Mouse (Mus musculus) heart, embryonic 13.5 days (tissue): ENCODE results near the gene Borcs5. TPM values are rescaled to one million over a fixed set of nuclear protein-coding genes. Genes with fewer than 3 reads are reported as not detected.
A peak's percentile ranks its signal among the peaks of the same experiment; 100 is the strongest.

ENCODE experiments used
- ATAC-seq: fragments of 200-750 bp; cut with Nextera tagmentation; 2 replicates; pipeline ENCODE4 v1.8.0; 2017; ENCODE audit warnings: moderate TSS enrichment; ENCODE audit not compliant: insufficient number of reproducible peaks, low FRiP score, low TSS enrichment; ENCODE audit errors: extremely low read depth
- H3K27ac ChIP-seq: fragments of 300-500 bp; sonication (generic); replicated peaks from 2 replicates; pipeline ENCODE4 v1.5.1; 2015; ENCODE audit warnings: moderate library complexity, mild to moderate bottlenecking, inconsistent platforms
- H3K27me3 ChIP-seq: fragments of 300-500 bp; sonication (generic); replicated peaks from 2 replicates; pipeline ENCODE4 v1.6.1; 2015; ENCODE audit warnings: mild to moderate bottlenecking, inconsistent platforms
- H3K36me3 ChIP-seq: fragments of 300-500 bp; sonication (generic); 2 replicates; pipeline ENCODE4 v1.6.1; 2015; ENCODE audit warnings: mild to moderate bottlenecking, inconsistent platforms
- H3K4me1 ChIP-seq: fragments of 300-500 bp; sonication (generic); 2 replicates; pipeline ENCODE4 v1.6.1; 2015; ENCODE audit warnings: inconsistent platforms
- H3K4me2 ChIP-seq: fragments of 300-500 bp; sonication (generic); 2 replicates; pipeline ENCODE4 v1.6.1; 2015; ENCODE audit warnings: inconsistent platforms, mild to moderate bottlenecking, moderate library complexity
- H3K4me3 ChIP-seq: fragments of 300-500 bp; sonication (generic); 2 replicates; pipeline ENCODE4 v1.5.1; 2015; ENCODE audit warnings: moderate library complexity, mild to moderate bottlenecking, inconsistent platforms
- H3K9ac ChIP-seq: fragments of 300-500 bp; sonication (generic); 2 replicates; pipeline ENCODE4 v1.6.1; 2015; ENCODE audit warnings: inconsistent platforms, mild to moderate bottlenecking, moderate library complexity
- H3K9me3 ChIP-seq: fragments of 300-500 bp; sonication (generic); 2 replicates; pipeline ENCODE4 v1.6.1; 2016; ENCODE audit warnings: inconsistent platforms
- WGBS: fragments of 180-500 bp; shearing (Covaris S2); methylation state at CpG from one replicate; pipeline ENCODE4 v1.1.7; 2015; ENCODE audit warnings: mixed read lengths; 5-methylcytosine and 5-hydroxymethylcytosine counted together
- polyA plus RNA-seq: library from polyadenylated mRNA; unstranded; fragments of >200 nt; fragmentation: Nextera tagmentation; extraction: Ambion mirVana; gene quantifications from 2 replicates; pipeline ENCODE4 v1.2.1, GENCODE M21; 2015

The Borcs5 gene
- polyA plus RNA-seq, 1 experiment from 2014 or later = 12.7 TPM

GRCm38 (mm10) chr6:134748126-134748525 is 108.8 kb downstream of the Borcs5 start:
- ATAC-seq = no peak
- no peak overlapping the region for H3K4me3 ChIP-seq
- H3K27ac ChIP-seq = no peak overlapping the region
- 79% methylated on average over 3 of the region's 3 CpGs for WGBS
- H3K36me3 ChIP-seq = peaks cover 39% of the 10 kb centered on the region
- H3K9ac ChIP-seq = no peak overlapping the region
- peaks cover 10% of the 10 kb centered on the region; the same call in 1 of the 2 replicates for H3K4me1 ChIP-seq
- no peaks in the 10 kb centered on the region for H3K9me3 ChIP-seq
- no peaks in the 10 kb centered on the region for H3K27me3 ChIP-seq
- H3K4me2 ChIP-seq = no peak overlapping the region

DNA sequence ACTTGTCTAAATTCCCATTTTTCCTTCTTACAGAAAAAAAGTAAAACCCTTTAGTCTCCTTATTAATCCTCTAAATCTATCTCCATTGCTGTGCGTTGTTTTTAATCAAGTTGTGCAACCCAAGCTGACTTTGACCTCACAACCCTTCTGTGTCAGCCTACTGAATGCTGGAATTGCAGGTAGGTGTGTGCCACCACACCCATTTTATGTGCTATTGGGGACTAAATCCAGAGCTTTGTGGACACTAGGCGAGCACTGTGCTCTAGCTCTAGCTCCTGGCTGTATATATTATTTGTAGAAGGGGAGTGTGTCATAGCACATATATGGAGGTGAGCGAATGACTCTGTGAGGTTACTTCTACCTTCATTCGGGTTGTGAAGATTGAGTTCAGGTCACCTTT is 111.8 kb downstream of the Borcs5 start:
- H3K4me2 ChIP-seq = no peak overlapping the region
- WGBS = 97% methylated on average over 4 of the region's 4 CpGs
- H3K9ac ChIP-seq = no peak overlapping the region
- peaks cover 47% of the 10 kb centered on the region for H3K36me3 ChIP-seq
- no peaks in the 10 kb centered on the region for H3K9me3 ChIP-seq
- peaks cover 19% of the 10 kb centered on the region for H3K4me1 ChIP-seq
- H3K27ac ChIP-seq = no peak overlapping the region
- ATAC-seq = no peak
- H3K27me3 ChIP-seq = no peaks in the 10 kb centered on the region
- H3K4me3 ChIP-seq = no peak overlapping the region

DNA sequence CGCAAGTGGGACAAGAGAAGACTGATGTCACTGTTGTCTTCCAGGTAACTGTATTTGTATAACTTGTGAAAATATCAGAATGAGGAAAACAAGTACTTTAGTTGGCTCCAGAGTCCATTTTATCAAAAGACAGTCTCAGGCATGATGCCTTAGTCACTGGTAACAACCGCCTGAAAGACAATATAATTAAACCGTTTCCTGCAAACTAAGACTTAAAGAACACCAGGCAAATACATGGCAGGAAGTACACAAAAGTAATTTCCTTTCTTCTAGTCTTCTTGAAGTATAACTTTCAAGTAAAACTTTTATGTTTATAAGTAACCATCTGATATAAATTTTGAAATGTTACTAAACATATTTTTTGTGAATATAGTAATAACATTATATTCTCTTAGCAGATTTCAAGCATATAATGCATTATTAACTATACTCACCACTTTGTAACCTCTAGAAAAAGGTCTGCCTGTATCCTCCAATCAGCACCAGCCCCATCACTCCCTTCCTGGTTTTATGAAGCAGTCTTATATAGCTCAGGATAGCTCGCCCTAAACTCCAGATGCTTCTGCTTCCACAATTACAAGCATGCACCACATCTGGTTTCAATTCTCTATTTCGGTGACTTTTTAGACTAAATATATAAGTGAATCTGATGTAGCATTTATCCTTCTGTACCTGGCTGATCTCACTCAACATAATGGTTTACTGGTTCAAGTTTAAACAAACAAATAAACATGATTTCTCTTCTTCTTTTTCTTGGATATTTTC is 112.8 kb downstream of the Borcs5 start:
- Histone ChIP-seq H3K36me3 (peaks cover 50% of the 10 kb centered on the region), H3K9me3 (no peaks in the 10 kb centered on the region), H3K4me3 (no peak overlapping the region), H3K9ac (no peak overlapping the region), H3K4me1 (peaks cover 19% of the 10 kb centered on the region), H3K27ac (no peak overlapping the region), H3K27me3 (no peaks in the 10 kb centered on the region), H3K4me2 (no peak overlapping the region)
- WGBS = 80% methylated on average over 5 of the region's 5 CpGs
- no peak for ATAC-seq

DNA sequence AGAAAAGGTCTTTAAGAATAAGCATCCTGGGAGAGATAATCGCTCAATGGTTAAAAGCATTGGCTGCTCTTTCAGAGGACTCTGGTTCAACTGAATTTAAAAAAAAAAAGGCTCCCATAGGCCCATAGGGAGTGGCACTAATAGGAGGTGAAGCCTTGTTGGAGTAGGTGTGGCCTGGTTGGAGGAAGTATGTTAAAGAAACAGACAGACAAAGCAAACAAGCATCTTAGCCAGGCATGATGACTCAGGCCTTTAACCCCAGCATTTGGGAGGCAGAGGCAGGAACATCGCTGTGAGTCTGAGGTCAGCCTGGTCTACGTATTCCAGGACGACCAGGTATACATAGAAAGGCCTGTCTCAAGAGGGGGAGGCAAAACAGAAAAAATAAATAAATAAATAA is 114.1 kb downstream of the Borcs5 start:
- no peaks in the 10 kb centered on the region for H3K9me3 ChIP-seq
- no peak overlapping the region for H3K9ac ChIP-seq
- peaks cover 19% of the 10 kb centered on the region for H3K4me1 ChIP-seq
- H3K27me3 ChIP-seq = no peaks in the 10 kb centered on the region
- H3K4me2 ChIP-seq = peak overlapping the region; percentile 45
- ATAC-seq = peak; percentile 8; the same call in 1 of the 2 replicates
- peaks cover 60% of the 10 kb centered on the region for H3K36me3 ChIP-seq
- no peak overlapping the region for H3K4me3 ChIP-seq
- 76% methylated on average over 4 of the region's 4 CpGs for WGBS
- H3K27ac ChIP-seq = peak overlapping the region; percentile 72

DNA sequence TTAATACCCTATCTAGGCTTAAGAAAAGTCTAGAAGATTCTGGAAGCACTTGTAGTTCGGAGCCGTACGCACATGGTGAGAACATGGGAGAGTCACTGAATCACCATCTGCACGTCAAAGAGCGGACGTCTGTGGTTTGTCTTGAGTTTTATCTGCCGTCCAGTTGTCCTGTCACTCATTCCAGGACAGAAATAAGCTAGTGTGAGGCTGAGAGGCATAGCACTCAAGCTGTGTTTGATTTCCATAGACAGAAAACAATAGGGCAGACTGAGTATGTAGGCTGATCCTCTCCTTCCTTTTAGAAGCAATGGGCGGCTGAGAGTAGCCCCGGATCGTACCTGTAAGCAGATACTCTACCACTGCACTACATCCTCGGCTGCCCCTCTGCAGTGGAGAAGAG is 114.5 kb downstream of the Borcs5 start:
- WGBS = 42% methylated on average over 11 of the region's 11 CpGs
- Histone ChIP-seq H3K4me3 (peak overlapping the region; percentile 15), H3K27me3 (no peaks in the 10 kb centered on the region), H3K4me1 (peaks cover 19% of the 10 kb centered on the region), H3K9ac (no peak overlapping the region), H3K9me3 (no peaks in the 10 kb centered on the region), H3K36me3 (peaks cover 64% of the 10 kb centered on the region), H3K27ac (peak overlapping the region; percentile 72), H3K4me2 (peak overlapping the region; percentile 45)
- ATAC-seq = peak; percentile 14; the same call in 1 of the 2 replicates

GRCm38 (mm10) chr6:134756058-134756457 is 116.7 kb downstream of the Borcs5 start:
- no peaks in the 10 kb centered on the region for H3K27me3 ChIP-seq
- no peak for ATAC-seq
- H3K9me3 ChIP-seq = no peaks in the 10 kb centered on the region
- 85% methylated on average over 4 of the region's 4 CpGs for WGBS
- H3K27ac ChIP-seq = no peak overlapping the region
- peaks cover 23% of the 10 kb centered on the region for H3K4me1 ChIP-seq
- H3K4me3 ChIP-seq = no peak overlapping the region
- no peak overlapping the region for H3K9ac ChIP-seq
- H3K4me2 ChIP-seq = no peak overlapping the region
- H3K36me3 ChIP-seq = peaks cover 57% of the 10 kb centered on the region

Other genes with a start within 250 kb of the Borcs5 start
- gene Bcl2l14, start 243.2 kb upstream of the Borcs5 start, polyA plus RNA-seq = 0.41 and 0.48 TPM in 2 replicates
- 14.9 and 17.5 TPM in 2 replicates for gene Lrp6, start 72.5 kb upstream of the Borcs5 start, polyA plus RNA-seq
- 5.9 and 6.1 TPM in 2 replicates for gene Mansc1, start 7.0 kb upstream of the Borcs5 start, polyA plus RNA-seq
- gene Dusp16, start 153.1 kb downstream of the Borcs5 start, polyA plus RNA-seq = 14.2 and 16.6 TPM in 2 replicates
- 1.6 and 1.8 TPM in 2 replicates for gene Crebl2, start 190.6 kb downstream of the Borcs5 start, polyA plus RNA-seq